Mouse (Mus musculus) erythroblast, embryonic 14.5 days (primary cell): ENCODE measurements around the gene Pcp4l1. TPM values are rescaled to one million over a fixed set of nuclear protein-coding genes. Genes with fewer than 3 reads are reported as not detected.
"Not testable (repeated sequence)": the region's sequence is repeated elsewhere in the genome, so short reads cannot be mapped to it uniquely, and the experiment has no call there.

Source experiments
- H3K27me3 ChIP-seq: 2 replicates; pipeline ENCODE4 v1.6.1; 2012; ENCODE audit warnings: inconsistent platforms; ENCODE audit not compliant: control insufficient read depth
- H3K36me3 ChIP-seq: 2 replicates; pipeline ENCODE4 v1.6.1; 2012; ENCODE audit warnings: mild to moderate bottlenecking, inconsistent platforms; ENCODE audit not compliant: control insufficient read depth
- H3K4me1 ChIP-seq: 2 replicates; pipeline ENCODE4 v1.6.1; 2012; ENCODE audit warnings: inconsistent platforms; ENCODE audit not compliant: control insufficient read depth
- H3K4me3 ChIP-seq: replicated peaks from 2 replicates; pipeline ENCODE3; 2012; ENCODE audit warnings: moderate library complexity, mild to moderate bottlenecking, inconsistent platforms
- H3K9me3 ChIP-seq: 2 replicates; pipeline ENCODE4 v1.6.1; 2012; ENCODE audit warnings: low read length, inconsistent platforms, mixed read lengths; ENCODE audit not compliant: control insufficient read depth
- GATA1 ChIP-seq: IDR thresholded peaks from 2 replicates; pipeline ENCODE4 v1.6.1; 2012; ENCODE audit warnings: low read length, inconsistent platforms, mixed read lengths
- TAL1 ChIP-seq: IDR thresholded peaks from 3 replicates; pipeline ENCODE4 v1.6.1; 2012; ENCODE audit warnings: low read length, inconsistent platforms, mixed read lengths
- polyA plus RNA-seq: library from polyadenylated mRNA; stranded (reverse); fragments of >175 nt; gene quantifications from 2 replicates; pipeline ENCODE4 v1.2.3, GENCODE M21; 2012

Gene Pcp4l1
- not detected in 2 replicates for polyA plus RNA-seq

- Histone ChIP-seq H3K36me3 (no peaks in the 10 kb centered on the region), H3K4me3 (peak within 1 kb of the TSS; percentile 25), H3K27me3 (peaks cover 74% of the 10 kb centered on the region), H3K4me1 (peaks cover 3% of the 10 kb centered on the region), H3K9me3 (no peaks in the 10 kb centered on the region)
- TF ChIP-seq GATA1 (no peak), TAL1 (no peak)
These were observed at the start of gene Pcp4l1 for GRCm38 (mm10) chr1:171195887-171196397. Pcp4l1 (minus strand) TSS chr1:171196268.

GRCm38 (mm10) chr1:171245353-171245752 is 49.3 kb upstream of the Pcp4l1 start:
- no peaks in the 10 kb centered on the region for H3K9me3 ChIP-seq
- H3K4me3 ChIP-seq: no peak overlapping the region
- TF ChIP-seq TAL1: no peak
- TF ChIP-seq GATA1: no peak
- peaks cover 21% of the 10 kb centered on the region for H3K27me3 ChIP-seq
- H3K4me1 ChIP-seq: peaks cover 38% of the 10 kb centered on the region
- peaks cover 43% of the 10 kb centered on the region for H3K36me3 ChIP-seq

- Histone ChIP-seq H3K36me3 (peaks cover 73% of the 10 kb centered on the region), H3K4me1 (peaks cover 20% of the 10 kb centered on the region)
- not testable (repeated sequence) for H3K9me3 ChIP-seq, H3K4me3 ChIP-seq, H3K27me3 ChIP-seq
These were observed 45.9 kb upstream of the Pcp4l1 start for GRCm38 (mm10) chr1:171241952-171242351.

- Histone ChIP-seq H3K4me1 (peaks cover 12% of the 10 kb centered on the region), H3K9me3 (no peaks in the 10 kb centered on the region), H3K27me3 (no peaks in the 10 kb centered on the region), H3K4me3 (no peak overlapping the region), H3K36me3 (peaks cover 82% of the 10 kb centered on the region)
- TF ChIP-seq TAL1: no peak
- no peak for TF ChIP-seq GATA1
These were observed 44.8 kb upstream of the Pcp4l1 start for GRCm38 (mm10) chr1:171240911-171241310.

- peaks cover 87% of the 10 kb centered on the region for H3K36me3 ChIP-seq
- no peak overlapping the region for H3K4me3 ChIP-seq
- no peaks in the 10 kb centered on the region for H3K9me3 ChIP-seq
- TF ChIP-seq GATA1 (no peak), TAL1 (no peak)
- peaks cover 5% of the 10 kb centered on the region for H3K4me1 ChIP-seq
- H3K27me3 ChIP-seq: no peaks in the 10 kb centered on the region
These were observed 44.1 kb upstream of the Pcp4l1 start for GRCm38 (mm10) chr1:171239992-171240744.

- H3K4me1 ChIP-seq: peaks cover 13% of the 10 kb centered on the region
- H3K9me3 ChIP-seq: no peaks in the 10 kb centered on the region
- TF ChIP-seq GATA1 (no peak), TAL1 (no peak)
- peaks cover 90% of the 10 kb centered on the region for H3K36me3 ChIP-seq
- no peaks in the 10 kb centered on the region for H3K27me3 ChIP-seq
- no peak overlapping the region for H3K4me3 ChIP-seq
These were observed 42.4 kb upstream of the Pcp4l1 start for GRCm38 (mm10) chr1:171238463-171238862.

- H3K27me3 ChIP-seq: no peaks in the 10 kb centered on the region
- TF ChIP-seq GATA1 (no peak), TAL1 (no peak)
- H3K9me3 ChIP-seq: no peaks in the 10 kb centered on the region
- H3K4me3 ChIP-seq: no peak overlapping the region
- peaks cover 22% of the 10 kb centered on the region for H3K4me1 ChIP-seq
- H3K36me3 ChIP-seq: peaks cover 82% of the 10 kb centered on the region
These were observed 41.4 kb upstream of the Pcp4l1 start for GRCm38 (mm10) chr1:171237438-171237837.

GRCm38 (mm10) chr1:171235791-171236190 is 39.7 kb upstream of the Pcp4l1 start:
- peaks cover 30% of the 10 kb centered on the region for H3K4me1 ChIP-seq
- no peaks in the 10 kb centered on the region for H3K9me3 ChIP-seq
- no peaks in the 10 kb centered on the region for H3K27me3 ChIP-seq
- H3K4me3 ChIP-seq: no peak overlapping the region
- H3K36me3 ChIP-seq: peaks cover 68% of the 10 kb centered on the region
- no peak for TF ChIP-seq GATA1
- TF ChIP-seq TAL1: no peak

- Histone ChIP-seq H3K4me3 (no peak overlapping the region), H3K36me3 (peaks cover 58% of the 10 kb centered on the region), H3K27me3 (no peaks in the 10 kb centered on the region), H3K9me3 (no peaks in the 10 kb centered on the region), H3K4me1 (peaks cover 30% of the 10 kb centered on the region)
- TF ChIP-seq TAL1: no peak
- TF ChIP-seq GATA1: no peak
These were observed 38.5 kb upstream of the Pcp4l1 start for GRCm38 (mm10) chr1:171234538-171234937.

GRCm38 (mm10) chr1:171234126-171234525 is 38.1 kb upstream of the Pcp4l1 start, which contains the start of gene Fcer1g:
Fcer1g (minus strand) TSS chr1:171234365.
- Histone ChIP-seq H3K27me3 (no peaks in the 10 kb centered on the region), H3K36me3 (peaks cover 54% of the 10 kb centered on the region), H3K4me1 (peaks cover 30% of the 10 kb centered on the region), H3K9me3 (no peaks in the 10 kb centered on the region), H3K4me3 (no peak within 1 kb of the TSS)
- no peak for TF ChIP-seq GATA1
- no peak for TF ChIP-seq TAL1
